Mouse (Mus musculus) testis, adult 2 months (tissue): ENCODE results near the gene Slc22a13. TPM values are rescaled to one million over a fixed set of nuclear protein-coding genes. Genes with fewer than 3 reads are reported as not detected.

ENCODE experiments used
- H3K27ac ChIP-seq: fragments of 200-500 bp; 2 replicates; pipeline ENCODE4 v1.5.1; 2012; ENCODE audit warnings: low read depth, low read length; ENCODE audit not compliant: control insufficient read depth, insufficient read depth
- H3K27me3 ChIP-seq: fragments of 200-500 bp; 2 replicates; pipeline ENCODE4 v1.6.1; 2012; ENCODE audit warnings: mild to moderate bottlenecking, low read length, moderate library complexity; ENCODE audit not compliant: control insufficient read depth, insufficient read depth
- H3K36me3 ChIP-seq: fragments of 200-500 bp; 2 replicates; pipeline ENCODE4 v1.6.1; 2012; ENCODE audit warnings: mild to moderate bottlenecking, low read length; ENCODE audit not compliant: control insufficient read depth, insufficient read depth
- H3K4me1 ChIP-seq: fragments of 200-500 bp; 2 replicates; pipeline ENCODE4 v1.6.1; 2012; ENCODE audit warnings: low read length; ENCODE audit not compliant: control insufficient read depth, insufficient read depth
- H3K4me3 ChIP-seq: fragments of 200-500 bp; 2 replicates; pipeline ENCODE4 v1.5.1; 2012; ENCODE audit warnings: low read depth, mild to moderate bottlenecking, low read length, moderate library complexity, mixed read lengths; ENCODE audit not compliant: control insufficient read depth
- CTCF ChIP-seq: fragments of 200-500 bp; IDR thresholded peaks from 2 replicates; pipeline ENCODE4 v1.5.1; 2012; ENCODE audit warnings: low read depth, mild to moderate bottlenecking, inconsistent platforms, low read length, moderate library complexity; ENCODE audit not compliant: control insufficient read depth, insufficient read depth, insufficient replicate concordance
- POLR2A ChIP-seq: fragments of 200-500 bp; IDR thresholded peaks from 2 replicates; pipeline ENCODE4 v1.6.1; 2012; ENCODE audit warnings: low read depth, mild to moderate bottlenecking, inconsistent platforms, low read length, moderate library complexity; ENCODE audit not compliant: control insufficient read depth
- polyA plus RNA-seq: library from polyadenylated mRNA; depleted of rRNA; stranded (reverse); fragments of >200 nt; gene quantifications from 2 replicates; pipeline ENCODE4 v1.2.3, GENCODE M21; 2012

The Slc22a13 gene
- polyA plus RNA-seq, 1 experiment = 0.07 TPM

DNA sequence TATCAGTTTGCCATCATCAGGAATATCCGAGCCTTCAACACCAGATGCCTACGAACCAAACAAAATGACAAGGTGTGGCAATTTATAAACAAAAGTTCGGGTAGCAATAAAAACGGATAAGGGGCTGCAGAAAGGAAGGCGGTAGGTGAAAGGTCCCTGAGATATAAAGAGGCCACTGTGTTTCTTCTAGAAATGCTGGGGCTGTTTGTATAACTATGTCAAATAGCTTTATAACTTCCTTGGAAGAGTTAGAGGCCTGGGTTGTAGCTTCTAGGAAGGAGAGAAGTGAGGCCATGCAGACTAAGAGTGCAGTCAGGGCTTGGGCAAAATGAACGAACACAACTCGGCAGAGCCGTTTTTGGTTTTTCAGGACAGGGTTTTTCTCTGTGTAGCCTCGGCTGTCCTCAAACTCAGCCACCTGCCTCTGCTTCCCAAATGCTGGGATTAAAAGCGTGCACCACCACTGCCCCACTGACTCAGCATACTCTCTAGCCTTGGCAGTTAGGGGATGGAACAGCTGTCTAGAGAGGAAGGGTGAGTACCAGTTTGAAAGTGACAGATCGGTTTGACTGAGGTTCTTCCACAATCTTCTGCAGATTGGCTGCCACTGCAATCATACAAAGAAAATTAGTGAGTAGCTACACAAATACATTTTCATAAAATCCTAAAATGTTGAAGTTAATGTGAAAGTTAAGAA lies 32.4 kb upstream of the Slc22a13 start:
- Histone ChIP-seq H3K27ac (no peak overlapping the region), H3K27me3 (no peaks in the 10 kb centered on the region), H3K4me1 (no peaks in the 10 kb centered on the region), H3K4me3 (no peak overlapping the region), H3K36me3 (peaks cover 2% of the 10 kb centered on the region; the same call in 1 of the 2 replicates)
- no peak for TF ChIP-seq POLR2A
- TF ChIP-seq CTCF = no peak

- Histone ChIP-seq H3K4me1 (no peaks in the 10 kb centered on the region), H3K27me3 (no peaks in the 10 kb centered on the region), H3K36me3 (peaks cover 2% of the 10 kb centered on the region; the same call in 1 of the 2 replicates), H3K4me3 (no peak overlapping the region), H3K27ac (no peak overlapping the region)
- no peak for TF ChIP-seq CTCF
- TF ChIP-seq POLR2A = no peak
These were observed 31.5 kb upstream of the Slc22a13 start for GRCm38 (mm10) chr9:119240286-119240997.

- Histone ChIP-seq H3K27ac (no peak overlapping the region), H3K36me3 (peaks cover 2% of the 10 kb centered on the region; the same call in 1 of the 2 replicates), H3K4me1 (no peaks in the 10 kb centered on the region), H3K4me3 (no peak overlapping the region), H3K27me3 (no peaks in the 10 kb centered on the region)
- TF ChIP-seq POLR2A = no peak
- no peak for TF ChIP-seq CTCF
These were observed 30.4 kb upstream of the Slc22a13 start for GRCm38 (mm10) chr9:119239274-119239673.

GRCm38 (mm10) chr9:119238796-119239195 lies 29.9 kb upstream of the Slc22a13 start:
- H3K27me3 ChIP-seq = no peaks in the 10 kb centered on the region
- no peaks in the 10 kb centered on the region for H3K4me1 ChIP-seq
- H3K27ac ChIP-seq = no peak overlapping the region
- no peak overlapping the region for H3K4me3 ChIP-seq
- H3K36me3 ChIP-seq = peaks cover 2% of the 10 kb centered on the region; the same call in 1 of the 2 replicates
- TF ChIP-seq POLR2A (no peak), CTCF (no peak)

DNA sequence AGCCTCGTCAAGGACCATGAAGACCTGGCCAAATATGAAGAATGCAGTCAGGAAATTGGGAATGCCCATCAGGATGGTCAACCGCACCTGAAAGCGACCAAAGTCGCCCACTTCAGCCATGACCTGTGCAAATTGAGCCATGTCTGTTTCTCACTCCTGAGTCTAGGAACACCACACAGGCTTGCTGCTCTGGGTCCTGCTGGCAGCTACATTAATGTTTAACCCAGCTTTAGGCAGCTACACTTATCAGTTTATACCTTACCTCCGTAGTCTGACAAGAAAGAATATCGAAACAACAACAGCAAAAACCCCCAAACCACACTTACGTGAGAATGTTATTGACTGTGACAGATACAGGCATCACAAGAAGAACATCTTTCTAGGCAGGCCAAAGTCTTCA lies 22.7 kb upstream of the Slc22a13 start:
- H3K4me1 ChIP-seq = no peaks in the 10 kb centered on the region
- H3K27me3 ChIP-seq = no peaks in the 10 kb centered on the region
- no peak for TF ChIP-seq CTCF
- no peak overlapping the region for H3K27ac ChIP-seq
- H3K36me3 ChIP-seq = no peaks in the 10 kb centered on the region
- H3K4me3 ChIP-seq = no peak overlapping the region

- TF ChIP-seq CTCF (no peak), POLR2A (no peak)
- Histone ChIP-seq H3K4me3 (no peak overlapping the region), H3K4me1 (no peaks in the 10 kb centered on the region), H3K27ac (no peak overlapping the region), H3K27me3 (no peaks in the 10 kb centered on the region), H3K36me3 (no peaks in the 10 kb centered on the region)
These were observed 21.9 kb upstream of the Slc22a13 start for GRCm38 (mm10) chr9:119230829-119231228.

DNA sequence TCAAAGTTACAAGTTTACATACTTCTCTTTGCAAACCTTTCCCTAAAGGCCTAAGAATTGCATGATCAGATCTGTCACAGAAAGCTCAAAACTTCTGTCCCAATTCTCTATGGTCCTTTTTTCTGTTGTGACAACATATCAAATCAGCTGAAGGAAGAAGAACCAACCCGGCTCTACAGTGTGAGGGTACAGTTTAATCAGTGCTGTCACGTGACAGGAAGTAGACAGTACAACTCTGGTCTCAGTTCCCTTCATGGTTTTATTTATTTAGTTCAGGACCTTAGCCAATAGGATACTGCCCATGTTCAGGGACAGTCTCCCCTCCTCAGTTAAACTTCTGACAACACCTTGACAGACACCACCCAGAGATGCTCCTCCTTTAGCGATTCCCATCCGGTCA lies 11.4 kb upstream of the Slc22a13 start:
- Histone ChIP-seq H3K4me1 (no peaks in the 10 kb centered on the region), H3K36me3 (no peaks in the 10 kb centered on the region), H3K27ac (no peak overlapping the region), H3K4me3 (no peak overlapping the region), H3K27me3 (no peaks in the 10 kb centered on the region)
- no peak for TF ChIP-seq CTCF
- TF ChIP-seq POLR2A = no peak
